Comparison of ENCODE assay signal across 8 mouse cellular contexts in genomic region chr15:83451621-83452210, GRCm38 (mm10). TPM values are rescaled to one million over a fixed set of nuclear protein-coding genes. Genes with fewer than 3 reads are reported as not detected.
DNase-seq lines count a peak whose midpoint lies in the region; ATAC-seq and TF ChIP-seq lines count a peak whose summit lies in the region.

No protein-coding gene starts in this region.

- H3K9ac ChIP-seq in embryonic facial prominence, embryonic 13.5 days = no peak overlapping the region
- H3K9ac ChIP-seq in lung, embryonic 14.5 days = no peak overlapping the region

- no peak overlapping the region for H3K4me3 ChIP-seq in embryonic facial prominence, embryonic 13.5 days
- no peak overlapping the region for H3K4me3 ChIP-seq in embryonic facial prominence, embryonic 10.5 days
- H3K4me3 ChIP-seq in lung, embryonic 14.5 days (ENCODE audit: low read depth, low read length) = no peak overlapping the region

- no peak for DNase-seq in embryonic facial prominence, embryonic 10.5 days (ENCODE audit: low spot score)
- peak; percentile 50 for DNase-seq in urinary bladder, postnatal 25 days (ENCODE audit: low spot score)
- no peak for DNase-seq in urinary bladder, postnatal 4 days (ENCODE audit: low spot score in 2 of 2)
- peak; percentile 73 to 91 for DNase-seq in kidney, adult 8-10 months
- DNase-seq in lung, embryonic 14.5 days = peak; percentile 55
- no peak for DNase-seq in thymus, postnatal 14 days

- no peaks in the 10 kb centered on the region for H3K27me3 ChIP-seq in embryonic facial prominence, embryonic 13.5 days
- no peaks in the 10 kb centered on the region for H3K27me3 ChIP-seq in embryonic facial prominence, embryonic 10.5 days (replicated peaks; ENCODE audit: low read depth, poor library complexity, severe bottlenecking)
- H3K27me3 ChIP-seq in lung, embryonic 14.5 days (ENCODE audit: insufficient read depth, low read length) = no peaks in the 10 kb centered on the region

- H3K4me2 ChIP-seq in embryonic facial prominence, embryonic 13.5 days = no peak overlapping the region
- no peak overlapping the region for H3K4me2 ChIP-seq in lung, embryonic 14.5 days

- ATAC-seq in embryonic facial prominence, embryonic 13.5 days (ENCODE audit: insufficient number of reproducible peaks, insufficient read depth, low FRiP score, low TSS enrichment, low read depth) = 0 out of 2 replicates have a peak, but pooled peaks have one; percentile 28
- no peak for ATAC-seq in lung, embryonic 14.5 days (ENCODE audit: insufficient read depth)
- no peak for ATAC-seq in erythroblast, adult 5-6 weeks (replicated peaks; ENCODE audit: low FRiP score, poor library complexity, severe bottlenecking)

- 68% methylated on average over 7 of the region's 7 CpGs for WGBS in embryonic facial prominence, embryonic 13.5 days
- 85% methylated on average over 7 of the region's 7 CpGs for WGBS in embryonic facial prominence, embryonic 10.5 days
- WGBS in lung, embryonic 14.5 days = 64% methylated on average over 7 of the region's 7 CpGs

- peaks cover 30% of the 10 kb centered on the region for H3K4me1 ChIP-seq in embryonic facial prominence, embryonic 13.5 days
- H3K4me1 ChIP-seq in embryonic facial prominence, embryonic 10.5 days = peaks cover 27% of the 10 kb centered on the region
- peaks cover 16% of the 10 kb centered on the region; the same call in 1 of the 2 replicates for H3K4me1 ChIP-seq in lung, embryonic 14.5 days (ENCODE audit: insufficient read depth)

- no peak for TF ChIP-seq CTCF in lung, embryonic 14.5 days (IDR thresholded peaks at IDR 0.05; ENCODE audit: low read depth)

- no peak overlapping the region; the same call in 1 of the 2 replicates for H3K27ac ChIP-seq in embryonic facial prominence, embryonic 13.5 days
- H3K27ac ChIP-seq in embryonic facial prominence, embryonic 10.5 days (replicated peaks) = no peak overlapping the region
- no peak overlapping the region for H3K27ac ChIP-seq in lung, embryonic 14.5 days (ENCODE audit: low read depth)

- H3K9me3 ChIP-seq in embryonic facial prominence, embryonic 13.5 days = no peaks in the 10 kb centered on the region
- H3K9me3 ChIP-seq in embryonic facial prominence, embryonic 10.5 days = no peaks in the 10 kb centered on the region
- H3K9me3 ChIP-seq in lung, embryonic 14.5 days (ENCODE audit: low read depth, low read length) = no peaks in the 10 kb centered on the region

- H3K36me3 ChIP-seq in embryonic facial prominence, embryonic 13.5 days = no peaks in the 10 kb centered on the region
- H3K36me3 ChIP-seq in embryonic facial prominence, embryonic 10.5 days (replicated peaks) = no peaks in the 10 kb centered on the region; the same call in 1 of the 2 replicates
- H3K36me3 ChIP-seq in lung, embryonic 14.5 days (ENCODE audit: insufficient read depth) = no peaks in the 10 kb centered on the region

RNA-seq across cellular contexts. Expression of gene Pacsin2, which starts 12.7 kb away (rescaled TPM):
- 49.4 and 49.6 TPM in 2 replicates for polyA plus RNA-seq in embryonic facial prominence, embryonic 13.5 days (2015; fragmentation: Nextera tagmentation; extraction: Ambion mirVana)
- polyA plus RNA-seq in embryonic facial prominence, embryonic 10.5 days (2016; fragmentation: Nextera tagmentation; extraction: Ambion mirVana) = 60.7 and 61.7 TPM in 2 replicates
- polyA plus RNA-seq in lung, embryonic 14.5 days (2014; fragmentation: Nextera tagmentation; extraction: Ambion mirVana) = 62.3 and 63.8 TPM in 2 replicates
- total RNA-seq in erythroblast, adult 5-6 weeks (2015; ENCODE audit: low replicate concordance) = 102 and 137 TPM in 2 replicates
- total RNA-seq in erythroblast, adult 5-6 weeks (2017; ENCODE audit: low replicate concordance) = 285 and 310 TPM in 2 replicates

RNA-seq across cellular contexts. Expression of gene Ttll1, which starts 59.0 kb away (rescaled TPM):
- 21.8 and 22.7 TPM in 2 replicates for polyA plus RNA-seq in embryonic facial prominence, embryonic 13.5 days (2015; fragmentation: Nextera tagmentation; extraction: Ambion mirVana)
- 30.9 and 32.6 TPM in 2 replicates for polyA plus RNA-seq in embryonic facial prominence, embryonic 10.5 days (2016; fragmentation: Nextera tagmentation; extraction: Ambion mirVana)
- polyA plus RNA-seq in lung, embryonic 14.5 days (2014; fragmentation: Nextera tagmentation; extraction: Ambion mirVana) = 13.8 and 15.1 TPM in 2 replicates
- 8.4 and 8.5 TPM in 2 replicates for total RNA-seq in erythroblast, adult 5-6 weeks (2015; ENCODE audit: low replicate concordance)
- 1.8 and 8.3 TPM in 2 replicates for total RNA-seq in erythroblast, adult 5-6 weeks (2017; ENCODE audit: low replicate concordance)

Comparison
In these comparisons a context has a peak if more than half of its experiments do, and no peak if none do; other contexts are left out.
1. DNase-seq: peak in urinary bladder, postnatal 25 days (single experiment), kidney, adult 8-10 months (2 of 2) and lung, embryonic 14.5 days (single experiment); none in embryonic facial prominence, embryonic 10.5 days (single experiment), urinary bladder, postnatal 4 days (0 of 2) and thymus, postnatal 14 days (single experiment).